Mouse (Mus musculus) liver, adult 2 months (tissue): Measurements from ENCODE around the gene Ccdc81. TPM values are rescaled to one million over a fixed set of nuclear protein-coding genes. Genes with fewer than 3 reads are reported as not detected.

Experiments
- DNase-seq: peaks from one replicate; pipeline ENCODE4 v3.0.0-alpha.2; 2011; ENCODE audit warnings: low read depth, low spot score; ENCODE audit errors: extremely low read depth
- H3K27ac ChIP-seq: fragments of 200-500 bp; replicated peaks from 2 replicates; pipeline ENCODE4 v1.5.1; 2012; ENCODE audit warnings: low read depth, mild to moderate bottlenecking, control low read depth, inconsistent platforms, low read length; ENCODE audit not compliant: insufficient read depth
- H3K27me3 ChIP-seq: fragments of 200-500 bp; 2 replicates; pipeline ENCODE4 v1.6.1; 2012; ENCODE audit warnings: mild to moderate bottlenecking, moderate library complexity, low read length, inconsistent platforms; ENCODE audit not compliant: control insufficient read depth, insufficient read depth
- H3K36me3 ChIP-seq: fragments of 200-500 bp; 2 replicates; pipeline ENCODE4 v1.6.1; 2012; ENCODE audit warnings: low read length, inconsistent platforms; ENCODE audit not compliant: control insufficient read depth, insufficient read depth
- H3K4me1 ChIP-seq: fragments of 200-500 bp; 2 replicates; pipeline ENCODE4 v1.6.1; 2011; ENCODE audit warnings: low read length; ENCODE audit not compliant: control insufficient read depth, insufficient read depth
- H3K4me3 ChIP-seq: fragments of 200-500 bp; 2 replicates; pipeline ENCODE4 v1.5.1; 2011; ENCODE audit warnings: low read depth, mild to moderate bottlenecking, control low read depth, low read length, moderate library complexity; ENCODE audit not compliant: insufficient read depth
- H3K79me2 ChIP-seq: fragments of 200-500 bp; 2 replicates; pipeline ENCODE4 v1.6.1; 2012; ENCODE audit warnings: inconsistent platforms, mild to moderate bottlenecking, low read length, moderate library complexity; ENCODE audit not compliant: control insufficient read depth, insufficient read depth
- H3K9ac ChIP-seq: fragments of 200-500 bp; 2 replicates; pipeline ENCODE4 v1.6.1; 2012; ENCODE audit warnings: low read depth, mild to moderate bottlenecking, control low read depth, inconsistent platforms, low read length
- CTCF ChIP-seq: fragments of 200-500 bp; IDR thresholded peaks from 2 replicates; pipeline ENCODE4 v1.5.1; 2011; ENCODE audit warnings: low read depth, low read length, control low read depth
- POLR2A ChIP-seq: fragments of 200-500 bp; IDR thresholded peaks from 2 replicates; pipeline ENCODE4 v1.6.1; 2011; ENCODE audit warnings: low read length, control low read depth; ENCODE audit not compliant: insufficient read depth; ENCODE audit errors: extremely low read depth
- WGBS: fragments of 180-500 bp; shearing (Covaris S2); methylation state at CpG from one replicate; pipeline ENCODE4 v1.1.7; 2018; 5-methylcytosine and 5-hydroxymethylcytosine counted together
- polyA plus RNA-seq: library from polyadenylated mRNA; depleted of rRNA; stranded (reverse); fragments of >200 nt; gene quantifications from 2 replicates; pipeline ENCODE4 v1.2.3, GENCODE M21; 2012
- total RNA-seq: library from RNA; depleted of rRNA; stranded (reverse); fragments of >200 nt; gene quantifications from 2 replicates; pipeline ENCODE4 v1.2.3, GENCODE M21; 2014

Gene Ccdc81
- total and polyA plus RNA-seq, 2 experiments, result not detected

- no peak overlapping the region for H3K9ac ChIP-seq
- peaks cover 15% of the 10 kb centered on the region for H3K36me3 ChIP-seq
- H3K4me3 ChIP-seq, result no peak overlapping the region
- no peak overlapping the region for H3K27ac ChIP-seq
- DNase-seq, result no peak
- TF ChIP-seq CTCF (no peak), POLR2A (no peak)
- no peaks in the 10 kb centered on the region for H3K4me1 ChIP-seq
- no peaks in the 10 kb centered on the region for H3K27me3 ChIP-seq
- WGBS, result 97% methylated on average over 15 of the region's 15 CpGs
- no peaks in the 10 kb centered on the region for H3K79me2 ChIP-seq
These were observed 20.2 kb upstream of the Ccdc81 start for GRCm38 (mm10) chr7:89923441-89924180.

- Histone ChIP-seq H3K27me3 (no peaks in the 10 kb centered on the region), H3K4me3 (no peak overlapping the region), H3K27ac (no peak overlapping the region), H3K4me1 (no peaks in the 10 kb centered on the region), H3K9ac (no peak overlapping the region), H3K79me2 (no peaks in the 10 kb centered on the region), H3K36me3 (peaks cover 16% of the 10 kb centered on the region)
- 97% methylated on average over 4 of the region's 4 CpGs for WGBS
- TF ChIP-seq CTCF (no peak), POLR2A (no peak)
- DNase-seq, result no peak
These were observed 14.3 kb upstream of the Ccdc81 start for GRCm38 (mm10) chr7:89917776-89918175.

- Histone ChIP-seq H3K4me1 (no peaks in the 10 kb centered on the region), H3K27ac (no peak overlapping the region), H3K79me2 (no peaks in the 10 kb centered on the region), H3K4me3 (no peak overlapping the region), H3K27me3 (no peaks in the 10 kb centered on the region), H3K36me3 (peaks cover 16% of the 10 kb centered on the region), H3K9ac (no peak overlapping the region)
- DNase-seq, result no peak
- 96% methylated on average over 5 of the region's 5 CpGs for WGBS
- no peak for TF ChIP-seq CTCF
- no peak for TF ChIP-seq POLR2A
These were observed 13.3 kb upstream of the Ccdc81 start for GRCm38 (mm10) chr7:89916711-89917110.

GRCm38 (mm10) chr7:89913432-89914158 is 10.2 kb upstream of the Ccdc81 start:
- no peak for TF ChIP-seq POLR2A
- no peak for TF ChIP-seq CTCF
- no peaks in the 10 kb centered on the region for H3K4me1 ChIP-seq
- no peak for DNase-seq
- no peaks in the 10 kb centered on the region for H3K27me3 ChIP-seq
- H3K9ac ChIP-seq, result no peak overlapping the region
- no peak overlapping the region for H3K27ac ChIP-seq
- no peaks in the 10 kb centered on the region for H3K79me2 ChIP-seq
- peaks cover 7% of the 10 kb centered on the region; the same call in 1 of the 2 replicates for H3K36me3 ChIP-seq
- WGBS, result 87% methylated on average over 3 of the region's 3 CpGs
- no peak overlapping the region for H3K4me3 ChIP-seq

GRCm38 (mm10) chr7:89912356-89912755 is 8.9 kb upstream of the Ccdc81 start:
- H3K4me3 ChIP-seq, result no peak overlapping the region
- TF ChIP-seq POLR2A (no peak), CTCF (no peak)
- peaks cover 2% of the 10 kb centered on the region; the same call in 1 of the 2 replicates for H3K36me3 ChIP-seq
- no peak overlapping the region for H3K9ac ChIP-seq
- H3K79me2 ChIP-seq, result no peaks in the 10 kb centered on the region
- DNase-seq, result no peak
- no peaks in the 10 kb centered on the region for H3K27me3 ChIP-seq
- H3K4me1 ChIP-seq, result no peaks in the 10 kb centered on the region
- 93% methylated on average over 3 of the region's 3 CpGs for WGBS
- no peak overlapping the region for H3K27ac ChIP-seq

- WGBS, result 77% methylated on average over 4 of the region's 4 CpGs
- Histone ChIP-seq H3K36me3 (no peaks in the 10 kb centered on the region; the same call in 1 of the 2 replicates), H3K27ac (no peak overlapping the region), H3K79me2 (no peaks in the 10 kb centered on the region), H3K27me3 (no peaks in the 10 kb centered on the region), H3K4me1 (no peaks in the 10 kb centered on the region), H3K4me3 (no peak overlapping the region), H3K9ac (no peak overlapping the region)
- peak; percentile 40 for DNase-seq
- no peak for TF ChIP-seq POLR2A
- TF ChIP-seq CTCF, result no peak
These were observed 6.3 kb upstream of the Ccdc81 start for GRCm38 (mm10) chr7:89909711-89910110.
